Mouse (Mus musculus) lung, postnatal 0 days (tissue): ENCODE measurements at regions not wholly inside any gene's neighbourhood (a gene's known extent, or its start where the extent isn't known, plus 50 kb on each side); places are given as distances from the start of the nearest gene placed in this dataset.

ENCODE experiments used
- CTCF ChIP-seq: IDR thresholded peaks from 2 replicates; pipeline ENCODE4 v1.5.1; 2016; ENCODE audit warnings: antibody characterized with exemption, mild to moderate bottlenecking
- EP300 ChIP-seq: IDR thresholded peaks from 2 replicates; pipeline ENCODE4 v1.6.1; 2016; ENCODE audit warnings: antibody characterized with exemption, mild to moderate bottlenecking, control low read depth

DNA sequence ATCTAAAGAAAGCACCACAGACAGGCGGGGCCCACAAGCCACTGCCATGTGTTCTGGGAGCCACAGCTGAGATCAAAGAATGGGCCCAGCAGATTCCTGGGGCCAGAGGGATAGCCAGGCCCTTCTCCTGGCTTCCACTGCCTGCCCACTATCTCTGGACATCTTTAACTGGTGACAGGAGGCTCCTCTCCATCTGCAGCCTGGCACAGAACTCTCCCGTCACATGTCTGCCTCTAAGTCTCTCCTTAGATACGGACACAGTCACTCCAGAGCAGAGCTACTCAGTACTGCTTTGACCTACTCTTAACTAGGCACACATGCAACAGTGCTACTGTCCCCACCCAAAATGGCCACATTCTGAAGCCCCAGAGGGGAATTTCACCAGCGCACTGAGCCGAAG, 234.1 kb upstream of the Dio3 start:
- no peak for TF ChIP-seq CTCF
- TF ChIP-seq EP300 = no peak
